Mouse (Mus musculus) adipose tissue, adult 10 weeks (tissue): ENCODE results near the gene Gm9. TPM values are rescaled to one million over a fixed set of nuclear protein-coding genes. Genes with fewer than 3 reads are reported as not detected.

Experiments used
- polyA plus RNA-seq: library from polyadenylated mRNA; stranded (reverse); fragments of 350-450 nt; fragmentation: Illumina TruSeq; extraction: RNeasy Lipid Tissue Mini Kit (QIAGEN cat#74804); gene quantifications from one replicate; pipeline ENCODE4 v1.2.3, GENCODE M21; 2014; ENCODE audit warnings: low read depth, low replicate concordance

Gene Gm9
- polyA plus RNA-seq, result not detected

DNA sequence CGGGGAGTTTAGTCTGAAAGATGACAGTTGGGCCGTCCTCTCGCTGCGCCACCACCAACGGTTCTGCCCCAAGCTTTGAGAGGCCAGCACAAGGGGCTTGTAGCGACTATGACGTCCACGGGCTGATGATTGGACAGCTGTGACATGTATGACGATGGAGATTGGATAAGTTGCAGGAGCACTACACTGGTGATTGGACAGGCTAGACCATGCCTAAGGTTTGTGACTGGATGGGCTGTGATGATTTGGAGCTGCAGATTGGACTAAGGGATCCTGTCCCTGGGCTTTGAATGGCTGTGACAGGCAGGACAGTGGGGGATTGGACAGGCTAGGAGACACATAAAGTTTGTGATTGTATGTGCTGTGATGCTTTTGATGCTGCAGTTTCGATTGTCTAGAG lies at the start of gene Gm9:
Gene Gm9 (minus strand): TSS at position 101 of the 400 bp plus-strand sequence.

DNA sequence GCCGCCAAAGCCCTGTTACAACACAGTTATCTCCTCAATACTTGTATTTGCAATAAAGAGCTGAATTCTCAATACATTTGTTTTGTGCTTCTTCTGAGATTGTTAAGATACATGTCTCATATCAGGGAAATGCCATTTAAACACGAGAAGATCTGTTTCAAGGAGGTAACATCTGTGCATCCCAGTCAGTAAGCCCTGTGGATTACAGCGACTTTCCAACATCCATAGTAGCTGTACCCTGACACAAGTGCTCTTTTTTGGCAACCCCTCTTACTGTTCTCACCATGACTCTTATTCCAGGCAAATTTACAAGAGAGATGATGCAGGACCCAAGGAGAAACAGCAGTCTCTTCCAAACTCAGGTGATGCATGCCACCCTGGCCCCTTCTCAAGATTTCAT lies 38.8 kb upstream of the Gm9 start, which contains the start of gene Rhox3a:
Gene Rhox3a (plus strand): TSS at position 301 of the 400 bp plus-strand sequence.

DNA sequence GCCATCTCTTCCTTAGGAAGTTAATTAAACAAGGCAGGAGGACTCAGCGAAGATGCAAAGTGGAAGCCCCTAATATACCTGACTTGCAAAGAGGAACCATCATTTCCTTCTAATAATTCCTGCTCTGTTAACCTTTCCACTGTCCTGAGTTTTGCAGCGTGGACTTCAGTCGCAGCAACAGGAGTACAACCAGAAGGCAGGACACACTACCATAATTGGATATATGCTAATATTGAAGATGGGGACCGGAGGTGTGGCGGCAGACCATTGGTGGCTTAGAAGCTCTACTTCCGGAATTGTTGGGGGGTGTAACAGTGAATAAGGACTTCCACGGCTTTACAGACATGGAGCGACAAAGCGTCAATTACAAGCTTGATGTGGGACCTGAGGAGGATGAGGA lies 33.8 kb upstream of the Gm9 start, which contains the start of gene Rhox2a:
Gene Rhox2a (plus strand): TSS at position 301 of the 400 bp plus-strand sequence.

DNA sequence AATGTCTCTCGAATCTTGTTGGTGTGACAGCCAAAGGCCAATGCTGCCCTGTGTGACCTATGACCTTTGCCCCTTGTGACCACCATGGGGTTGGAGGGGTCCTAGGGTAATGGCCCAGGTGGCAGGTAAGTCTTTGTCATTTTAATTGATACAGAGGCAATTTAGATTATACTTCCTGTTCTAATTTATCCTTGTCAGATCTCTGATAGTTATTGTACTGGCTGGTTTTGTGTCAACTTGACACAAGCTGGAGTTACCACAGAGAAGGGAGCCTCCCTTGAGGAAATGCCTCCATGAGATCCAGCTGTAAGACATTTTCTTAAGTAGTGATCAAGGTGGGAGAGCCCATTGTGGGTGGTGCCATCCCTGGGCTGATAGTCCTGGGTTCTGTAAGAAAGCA lies 11.3 kb upstream of the Gm9 start, which contains the start of gene Rhox1:
Gene Rhox1 (minus strand): TSS at position 101 of the 400 bp plus-strand sequence.

DNA sequence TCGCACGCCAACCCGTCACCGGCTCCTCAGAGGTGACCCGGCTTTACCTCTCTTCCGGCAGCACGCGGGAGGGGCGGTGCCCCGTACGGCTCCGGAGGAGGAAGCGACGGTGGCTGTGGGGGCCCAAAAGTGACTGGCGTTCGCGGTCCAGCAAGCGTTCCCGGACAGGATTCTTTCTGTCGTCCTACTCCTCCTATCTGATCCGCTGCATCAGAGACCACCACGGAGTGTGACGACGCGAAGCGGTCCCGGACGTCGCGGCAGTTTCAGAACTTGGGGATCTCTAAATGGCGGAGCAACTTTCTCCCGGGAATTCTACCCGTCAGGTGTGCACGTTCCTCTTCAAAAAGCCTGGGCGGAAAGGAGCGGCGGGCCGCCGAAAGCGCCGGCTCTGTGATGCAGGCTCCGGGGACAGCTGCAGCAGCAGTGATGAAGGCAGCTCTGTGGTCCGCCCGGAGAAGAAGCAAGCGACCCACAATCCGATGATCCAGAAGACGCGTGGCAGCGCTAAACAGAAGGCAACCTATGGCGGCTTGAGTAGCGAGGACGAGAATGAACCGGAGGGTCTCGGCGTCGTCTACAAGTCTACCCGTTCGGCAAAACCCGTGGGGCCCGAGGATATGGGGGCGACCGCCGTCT lies 19.6 kb downstream of the Gm9 start, which contains the start of the genes Ndufa1 and Rnf113a1:
Gene Ndufa1 (minus strand): TSS at position 59 of the 639 bp plus-strand sequence.
Gene Rnf113a1 (plus strand): TSS at position 141 of the 639 bp plus-strand sequence.

DNA sequence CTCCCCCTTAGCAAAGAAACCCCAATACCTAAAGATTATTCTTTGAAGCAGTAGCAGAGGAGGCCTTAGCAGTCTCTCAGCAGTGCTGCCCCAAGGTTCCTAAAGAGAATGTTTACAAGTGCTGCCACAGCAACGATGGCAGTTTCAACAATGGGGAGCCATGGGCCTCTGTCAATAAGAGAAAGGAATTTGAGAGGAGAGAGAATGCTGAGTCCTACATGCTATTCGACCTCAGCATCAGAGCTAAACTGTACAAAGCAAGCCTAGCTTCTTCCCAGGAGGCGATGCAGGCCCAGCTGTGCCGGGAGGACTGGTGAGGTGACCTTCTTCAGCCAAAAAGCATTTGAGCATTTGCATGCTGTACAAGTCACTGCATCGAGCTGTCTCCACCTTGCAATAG lies 42.1 kb downstream of the Gm9 start, which contains the start of gene Akap14:
Gene Akap14 (minus strand): TSS at position 101 of the 400 bp plus-strand sequence.

Other genes starting within 250 kb of the Gm9 start
- 6.1 TPM for gene Sept6, start 219.2 kb downstream of the Gm9 start, polyA plus RNA-seq
- 0.32 TPM for gene Sowahd, start 162.2 kb downstream of the Gm9 start, polyA plus RNA-seq
- gene Rpl39, start 125.6 kb downstream of the Gm9 start, polyA plus RNA-seq, result 676 TPM
- 35.6 TPM for gene Upf3b, start 100.7 kb downstream of the Gm9 start, polyA plus RNA-seq
- 9.2 TPM for gene Nkap, start 84.2 kb downstream of the Gm9 start, polyA plus RNA-seq
- gene Akap14, start 42.2 kb downstream of the Gm9 start, polyA plus RNA-seq, result 0.27 TPM
- gene Ndufa1, start 19.9 kb downstream of the Gm9 start, polyA plus RNA-seq, result 548 TPM
- 2.7 TPM for gene Rnf113a1, start 19.8 kb downstream of the Gm9 start, polyA plus RNA-seq
- gene Rhox1, start 11.2 kb upstream of the Gm9 start, polyA plus RNA-seq, result not detected
- not detected for gene Rhox2a, start 33.9 kb upstream of the Gm9 start, polyA plus RNA-seq
- gene Rhox3a, start 38.9 kb upstream of the Gm9 start, polyA plus RNA-seq, result not detected
- not detected for gene Rhox4a, start 54.3 kb upstream of the Gm9 start, polyA plus RNA-seq
- not detected for gene Rhox3a2, start 169.0 kb upstream of the Gm9 start, polyA plus RNA-seq
- not detected for gene Rhox4a2, start 179.8 kb upstream of the Gm9 start, polyA plus RNA-seq
- not detected for gene Rhox2b, start 201.0 kb upstream of the Gm9 start, polyA plus RNA-seq
- not detected for gene Rhox4b, start 221.5 kb upstream of the Gm9 start, polyA plus RNA-seq
- not detected for gene Rhox2c, start 242.6 kb upstream of the Gm9 start, polyA plus RNA-seq
- not detected for gene Rhox3c, start 247.5 kb upstream of the Gm9 start, polyA plus RNA-seq